Mouse (Mus musculus) lung, postnatal 14 days (tissue): ENCODE measurements at regions not wholly inside any gene's neighbourhood (a gene's known extent, or its start where the extent isn't known, plus 50 kb on each side); places are given as distances from the start of the nearest gene placed in this dataset.
A peak's percentile ranks its signal among the peaks of the same experiment; 100 is the strongest.

Source experiments
- DNase-seq: peaks from one replicate; pipeline ENCODE4 v3.0.0; 2021

DNA sequence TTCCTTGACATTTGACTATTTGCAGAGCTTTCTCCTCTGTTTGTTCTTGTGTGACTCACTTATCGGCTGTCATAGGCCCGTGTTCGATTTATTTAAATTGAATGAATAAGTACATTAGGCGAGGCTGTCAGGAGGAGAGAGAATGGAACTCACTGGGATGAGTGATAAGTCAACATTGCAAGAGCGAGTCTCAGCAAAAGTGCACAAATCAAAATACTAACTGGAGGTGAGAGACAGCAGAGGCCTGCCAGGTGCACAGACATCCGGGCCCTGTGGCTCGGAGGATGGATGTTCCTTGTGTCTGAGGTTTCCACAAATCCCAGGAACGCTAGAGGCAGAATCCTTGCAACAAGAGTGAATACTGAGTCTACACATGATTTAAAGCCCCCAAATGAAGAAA lies 410.6 kb downstream of the Gm45692 start:
- DNase-seq = no peak

DNA sequence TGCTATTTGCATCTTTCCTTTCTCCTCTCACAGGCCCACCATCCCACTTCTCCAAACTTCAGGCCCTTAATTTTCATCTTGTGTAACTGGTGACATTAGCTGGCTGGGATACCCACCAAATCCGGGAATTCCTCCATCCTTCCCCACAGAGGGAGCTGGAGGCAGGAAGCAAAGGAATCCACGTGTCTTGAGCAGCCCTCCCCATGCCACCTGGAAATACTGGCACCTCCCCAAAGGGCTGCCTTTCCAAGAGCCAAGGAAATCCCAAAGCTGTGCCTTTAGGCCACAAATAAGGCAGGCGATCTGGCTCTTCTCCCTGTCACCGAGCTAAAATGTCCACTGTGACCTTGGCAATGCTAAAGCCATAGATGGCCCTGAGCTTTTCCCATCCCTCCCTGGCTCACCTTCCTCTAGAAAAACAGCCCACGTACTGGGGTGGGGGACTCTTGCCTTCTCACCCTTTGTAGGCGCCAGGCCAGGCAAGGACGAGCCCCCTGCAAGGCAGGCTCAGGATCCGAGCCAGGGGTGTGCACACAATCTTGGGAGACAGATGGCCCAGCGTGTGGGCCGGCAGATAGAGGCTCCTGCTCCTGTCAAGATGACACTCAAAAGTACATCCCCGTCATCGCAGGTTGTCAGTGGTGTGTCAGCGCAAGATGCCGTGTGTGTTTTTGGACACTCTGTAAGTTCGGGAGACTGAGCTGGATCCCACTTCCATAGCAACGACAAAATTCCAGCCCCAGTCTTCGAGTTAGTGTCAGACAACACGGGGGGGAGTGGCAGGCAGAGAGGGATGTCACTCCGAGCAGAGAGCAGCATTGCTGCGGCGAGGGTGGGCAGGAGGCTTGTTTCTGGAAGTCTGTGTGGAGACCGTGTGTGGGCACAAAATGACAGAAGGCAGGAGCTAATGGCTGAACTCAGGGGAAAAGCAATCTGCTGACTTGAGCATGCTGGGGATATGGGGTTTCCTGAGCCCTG lies 414.4 kb downstream of the Gm45692 start:
- DNase-seq = no peak

DNA sequence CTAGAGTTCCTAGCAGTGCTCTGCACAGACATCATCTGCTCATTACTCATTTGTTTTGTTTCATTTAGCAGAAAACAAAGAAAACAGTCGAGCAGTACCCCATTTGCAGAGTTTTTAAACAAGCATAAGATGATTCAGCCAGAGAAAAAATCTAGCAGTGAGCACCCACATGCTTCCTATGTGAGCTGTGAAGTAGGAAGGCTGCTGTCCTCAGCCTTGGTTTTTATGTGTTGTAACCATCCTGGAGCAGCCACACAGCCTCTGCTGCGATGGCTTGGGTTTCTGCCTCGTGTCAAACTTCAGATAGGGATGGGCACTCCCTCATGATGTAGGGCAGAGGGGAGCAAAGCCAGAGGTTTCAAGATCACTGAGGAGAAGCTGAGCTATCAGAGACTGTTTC lies 416.5 kb downstream of the Gm45692 start:
- no peak for DNase-seq

DNA sequence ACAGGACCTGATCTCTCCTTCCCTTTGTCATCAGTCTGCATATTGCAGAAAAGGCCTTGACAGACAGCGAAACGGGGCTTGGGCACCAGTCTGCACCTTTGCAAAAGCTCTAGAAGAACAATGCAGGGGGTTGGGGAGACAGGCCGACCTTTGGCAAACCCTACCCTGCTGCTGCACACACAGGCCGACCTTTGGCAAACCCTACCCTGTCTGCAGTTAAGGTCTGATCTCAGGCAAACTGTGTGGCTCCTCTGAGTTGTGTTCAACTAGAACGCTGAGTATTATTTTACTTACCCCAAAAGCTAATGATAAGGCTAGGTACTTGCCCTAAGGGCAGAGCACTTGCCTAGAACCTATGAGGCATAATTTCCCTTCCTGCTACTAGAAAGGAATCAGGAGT lies 423.4 kb upstream of the Zfp703 start:
- no peak for DNase-seq

DNA sequence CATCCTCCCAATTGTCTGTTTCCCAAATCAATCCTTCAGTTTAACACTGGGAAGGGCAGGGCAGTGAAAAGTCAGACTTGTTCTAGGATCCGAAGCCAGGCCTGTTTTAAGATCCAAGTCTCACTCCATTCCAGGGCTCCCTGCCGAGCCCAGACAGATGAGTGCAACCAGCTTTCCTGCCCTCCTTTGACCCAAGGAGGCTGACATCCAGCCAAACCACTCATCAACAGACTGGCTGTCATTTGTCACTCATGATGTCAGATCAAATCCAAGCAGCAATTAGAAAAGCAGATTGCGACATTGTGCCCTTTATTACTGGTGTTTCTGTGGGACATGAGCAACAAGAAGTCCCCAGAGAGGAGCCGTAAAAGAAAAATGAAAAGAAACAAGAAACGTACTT lies 417.9 kb upstream of the Zfp703 start:
- peak; percentile 68 for DNase-seq

DNA sequence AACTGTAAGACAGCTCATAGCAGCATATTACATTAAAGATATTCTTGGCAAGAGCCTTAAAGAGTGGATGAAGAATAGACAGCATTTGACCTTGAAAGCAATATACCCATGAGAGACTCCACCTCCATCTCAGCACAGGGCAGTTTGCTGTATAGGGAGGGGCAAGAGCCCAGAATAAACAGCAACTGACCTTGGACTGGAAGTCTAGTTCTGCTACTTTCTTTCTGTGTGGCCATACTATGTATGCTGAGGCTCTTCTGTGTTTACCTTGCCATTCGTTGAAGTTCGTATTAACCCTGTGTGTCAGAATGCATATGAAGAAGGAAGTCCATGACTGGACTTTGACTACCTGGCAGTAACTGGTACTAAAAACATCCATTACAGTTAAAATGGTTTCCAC lies 414.0 kb upstream of the Zfp703 start:
- no peak for DNase-seq

DNA sequence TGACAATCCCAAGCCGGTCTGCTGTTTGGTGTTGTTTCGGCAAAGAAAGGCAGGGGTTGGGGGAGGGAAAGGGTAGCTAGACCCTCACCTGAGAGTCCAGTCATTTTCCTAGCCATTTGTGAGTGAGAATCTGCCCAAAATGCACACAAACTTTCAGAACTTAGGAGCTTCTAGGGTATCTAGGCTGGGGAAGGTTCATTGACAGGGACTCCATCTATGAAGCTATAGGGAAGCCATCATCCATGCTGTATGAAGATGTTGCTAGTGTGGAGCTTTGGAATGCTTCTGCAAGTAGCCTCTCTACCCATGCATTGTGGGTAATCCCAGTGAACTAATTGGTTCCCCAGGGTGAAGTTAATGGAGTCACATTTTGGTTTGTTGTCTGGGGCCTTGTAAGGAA lies 412.9 kb upstream of the Zfp703 start:
- DNase-seq = no peak

DNA sequence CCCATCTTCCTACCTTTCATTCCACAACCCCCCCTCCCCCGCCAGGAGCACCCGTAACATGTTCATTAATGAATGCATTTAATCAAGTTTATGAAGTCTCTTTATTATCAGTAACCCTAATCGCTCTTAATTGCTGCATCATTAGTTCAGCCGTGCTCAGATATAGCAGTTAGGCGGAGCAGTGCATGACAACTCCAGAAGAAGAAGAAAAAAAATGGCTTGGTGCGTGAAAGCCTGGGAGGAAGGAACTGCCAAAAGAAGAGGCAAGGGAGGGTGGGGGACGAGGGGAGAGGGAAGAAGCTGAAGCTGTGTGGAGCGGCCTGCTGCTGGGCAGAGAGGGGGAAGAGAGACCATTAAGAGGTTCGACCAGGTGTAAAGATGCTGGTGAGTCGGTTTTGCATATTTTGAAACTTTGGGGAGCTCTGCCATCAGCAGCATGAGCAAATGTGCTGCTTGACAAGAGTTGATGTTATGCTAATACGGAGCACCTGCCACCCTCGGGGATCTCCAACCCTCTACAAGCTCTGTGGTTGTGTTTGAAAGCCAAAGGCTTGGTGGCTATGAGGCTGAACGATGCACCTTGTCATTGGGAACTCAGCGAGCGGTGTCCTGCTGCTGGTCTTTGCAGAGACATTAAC lies 408.6 kb upstream of the Zfp703 start:
- no peak for DNase-seq

DNA sequence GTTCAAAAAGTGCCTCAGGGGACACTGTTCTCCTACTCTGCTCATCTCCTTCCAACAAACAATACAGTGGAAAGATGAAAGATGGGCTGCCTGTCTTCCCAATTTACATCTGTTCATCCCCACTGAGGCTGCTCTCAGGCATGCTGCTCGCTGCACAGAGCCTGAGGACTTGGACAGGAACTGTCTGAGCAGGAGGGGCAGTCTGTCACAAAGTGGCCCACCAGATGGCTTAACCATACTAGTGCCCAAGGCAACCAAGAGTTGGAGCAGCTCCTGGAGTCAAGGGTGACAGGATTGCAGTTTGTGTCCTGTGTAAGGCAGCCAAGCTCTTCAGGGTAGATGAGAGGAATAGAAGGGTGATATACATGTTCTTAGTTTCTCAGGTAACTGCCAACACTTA lies 388.3 kb upstream of the Zfp703 start:
- DNase-seq = no peak

DNA sequence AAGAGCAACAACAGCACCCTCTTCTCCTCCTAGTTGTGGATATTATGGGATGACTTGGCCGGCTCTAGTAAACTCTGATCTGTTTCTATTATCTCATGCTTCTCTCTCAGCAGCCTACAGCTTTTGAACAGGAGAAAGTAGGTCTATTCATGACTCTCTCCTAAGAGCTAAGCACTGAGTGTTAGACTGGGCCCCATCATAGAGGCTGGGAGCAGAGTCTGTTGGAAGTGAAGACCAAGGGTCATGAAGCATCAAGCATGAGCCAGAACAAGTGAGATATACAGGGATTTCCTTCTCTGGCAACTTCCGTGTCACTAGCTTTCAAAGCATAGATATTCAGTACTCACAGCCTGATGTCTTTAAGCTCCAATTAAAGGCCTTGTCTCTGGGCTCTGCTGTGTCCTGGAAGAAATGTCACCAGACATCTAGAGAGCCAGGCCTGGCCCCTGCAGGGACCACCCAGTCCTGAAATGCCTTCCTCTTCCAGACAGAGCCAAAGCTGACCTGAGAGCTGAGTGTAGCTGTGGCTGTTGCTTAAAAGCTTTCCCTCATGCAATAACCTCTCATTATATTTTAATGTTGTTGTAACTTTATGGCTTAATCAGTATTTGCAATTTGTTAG lies 386.4 kb upstream of the Zfp703 start:
- no peak for DNase-seq

DNA sequence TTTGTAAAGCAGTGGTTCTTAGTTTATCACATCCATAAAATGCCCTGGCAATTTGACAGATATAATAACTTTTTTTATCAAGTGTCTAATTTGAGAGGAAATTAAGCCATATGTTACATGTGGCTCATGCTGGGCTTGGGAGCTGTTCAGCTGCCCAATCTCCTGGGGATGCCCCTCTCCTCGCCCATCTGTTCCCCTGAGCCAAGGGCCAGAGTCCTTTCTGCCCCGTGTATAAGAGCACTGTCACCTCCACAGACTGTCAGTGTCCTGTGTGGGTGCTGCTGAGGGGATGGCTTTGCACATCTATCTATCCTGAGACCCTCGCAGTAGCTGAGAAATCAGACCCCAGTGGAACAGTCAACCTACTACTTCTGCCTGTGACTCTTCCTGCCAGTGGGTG lies 385.9 kb upstream of the Zfp703 start:
- DNase-seq = no peak

DNA sequence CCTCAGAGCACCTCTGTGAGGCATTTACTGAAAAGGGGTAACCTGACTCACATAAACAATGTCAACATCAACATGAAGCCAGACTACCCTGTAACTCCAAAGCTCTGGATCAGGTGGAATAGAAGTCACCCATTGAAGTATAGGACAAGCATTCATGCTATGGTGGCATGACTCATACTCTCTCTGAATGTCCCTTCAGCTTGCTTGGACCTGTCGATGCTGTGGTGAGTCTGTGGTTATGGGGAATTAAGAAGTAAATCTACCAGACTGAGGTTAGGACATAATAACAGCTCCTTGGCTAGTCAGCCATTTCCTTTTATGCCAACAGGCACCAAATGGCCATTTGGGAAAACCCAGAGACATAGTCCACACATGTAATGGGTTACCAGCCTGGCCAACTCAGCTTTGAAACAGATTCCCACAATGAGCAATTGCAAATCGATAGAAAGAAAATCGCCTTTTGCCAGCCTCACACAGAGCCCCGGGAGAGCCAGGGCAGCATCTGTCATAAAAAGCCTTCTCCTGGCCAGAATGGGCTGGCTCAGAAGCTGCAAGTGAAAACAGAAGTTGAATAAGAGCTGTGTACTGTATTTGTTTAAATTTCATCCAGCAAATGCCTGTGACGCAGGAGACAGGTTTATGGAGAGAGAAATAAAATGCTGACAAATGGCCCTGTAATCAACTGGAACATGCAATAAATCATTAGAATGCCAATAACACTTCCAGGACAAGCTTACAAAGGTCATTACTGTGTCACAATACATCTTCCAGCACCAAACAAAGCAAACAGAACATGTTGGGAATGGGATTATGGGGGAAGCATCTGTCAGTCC lies 383.4 kb upstream of the Zfp703 start:
- DNase-seq = no peak

DNA sequence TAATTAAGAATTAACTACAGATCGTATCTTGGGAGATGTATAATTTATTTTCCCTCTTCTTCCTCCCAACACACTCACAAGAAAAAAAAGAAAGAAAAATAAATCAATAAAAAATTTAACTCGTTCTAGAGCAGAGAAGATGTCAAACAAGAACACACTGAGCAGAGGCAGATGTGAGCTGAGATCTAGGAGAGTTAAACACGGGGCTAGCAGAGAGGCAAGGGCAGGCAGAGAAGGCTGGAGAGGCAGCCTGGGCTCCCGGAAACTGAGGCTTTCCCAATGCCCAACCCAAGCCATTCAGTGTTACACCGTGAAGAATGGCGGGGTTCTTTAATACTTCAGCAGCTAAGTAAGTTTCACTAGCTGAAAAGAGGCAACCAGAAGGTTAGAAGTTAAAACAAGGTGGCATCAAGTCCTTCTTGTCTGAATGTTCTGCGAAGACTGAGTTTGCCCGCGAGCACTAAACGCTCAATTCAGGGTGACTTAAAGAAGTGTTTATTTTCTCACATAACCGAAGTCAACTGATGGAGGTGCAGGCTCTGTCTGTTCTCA lies 382.7 kb upstream of the Zfp703 start:
- no peak for DNase-seq

DNA sequence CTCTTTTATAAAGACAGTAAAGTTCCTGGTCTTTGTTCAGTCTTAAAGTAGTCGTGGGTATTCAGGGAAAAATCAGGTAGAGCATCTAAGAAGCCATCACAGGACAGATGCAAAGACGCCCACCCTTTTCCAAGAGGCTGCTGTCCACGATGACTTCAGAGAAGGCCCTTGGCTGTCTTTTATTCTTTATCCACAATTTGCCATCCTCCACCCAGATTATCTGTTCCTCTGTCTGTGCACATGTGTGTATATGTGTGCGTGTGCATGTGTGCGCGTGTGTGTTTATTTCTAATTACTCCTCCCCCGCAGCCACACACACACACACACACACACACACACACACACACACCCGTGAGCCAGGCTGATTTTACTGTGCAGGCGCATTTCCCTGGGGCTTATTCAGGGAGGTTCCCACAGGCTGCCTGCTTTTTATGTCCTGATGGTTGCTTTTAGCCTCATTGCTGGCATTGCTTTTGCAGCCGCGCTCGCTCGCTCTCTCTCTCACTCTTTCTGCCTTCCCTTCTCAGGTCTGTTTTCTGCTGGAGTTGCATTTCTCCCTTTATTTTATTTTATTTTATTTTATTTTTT lies 381.6 kb upstream of the Zfp703 start:
- DNase-seq = no peak

DNA sequence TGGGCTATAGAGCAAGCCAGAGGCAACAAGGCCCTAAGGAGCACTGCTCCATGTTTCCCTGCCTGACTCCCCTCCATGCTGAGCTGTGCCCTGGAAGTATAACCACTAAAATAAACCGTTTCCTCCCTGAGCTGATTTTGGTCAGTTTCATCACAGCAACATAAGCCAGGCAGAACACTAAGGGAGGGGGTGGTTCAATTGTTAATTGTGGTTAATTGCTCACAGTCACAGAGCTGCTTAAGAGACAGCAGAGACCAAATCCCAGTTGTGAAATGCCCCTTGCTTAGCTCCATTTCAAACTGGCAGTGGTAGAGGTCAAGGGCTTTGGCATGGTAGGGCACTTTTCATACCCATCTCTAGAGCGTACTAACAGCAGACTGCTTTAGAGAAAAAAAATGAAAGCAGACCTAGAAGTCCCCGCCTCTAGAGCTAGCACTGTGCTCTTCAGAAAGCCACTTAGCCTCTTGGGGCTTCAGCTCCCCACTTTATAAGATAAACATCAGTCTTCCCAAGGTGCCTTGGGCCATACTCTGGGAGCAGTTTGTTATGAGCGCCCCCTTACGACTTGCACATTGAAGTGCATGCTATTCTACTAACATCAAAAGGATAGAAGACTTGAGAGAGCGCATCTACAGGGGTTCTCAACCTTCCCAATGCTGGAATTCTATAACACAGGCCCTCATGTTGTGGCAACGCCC lies 380.3 kb upstream of the Zfp703 start:
- peak; percentile 12 for DNase-seq

DNA sequence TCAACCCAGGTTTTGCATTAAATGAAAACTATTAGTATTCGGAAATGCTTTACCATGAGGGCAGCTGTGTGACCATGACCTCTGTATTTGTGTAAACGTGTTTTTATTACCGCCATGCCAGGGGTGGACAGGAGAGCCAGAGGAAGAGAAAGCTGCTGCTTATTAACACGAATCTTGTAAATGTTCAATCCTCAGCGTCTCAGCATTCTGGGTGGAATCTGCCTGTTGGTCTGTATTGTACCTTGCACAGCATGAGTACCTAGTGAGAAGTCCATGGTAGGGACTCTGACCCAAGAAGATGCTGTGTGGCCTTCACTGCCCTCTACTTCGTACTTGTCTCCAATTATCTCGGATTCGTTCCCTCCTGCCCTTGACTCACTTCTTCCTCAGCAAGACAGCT lies 378.6 kb upstream of the Zfp703 start:
- no peak for DNase-seq

DNA sequence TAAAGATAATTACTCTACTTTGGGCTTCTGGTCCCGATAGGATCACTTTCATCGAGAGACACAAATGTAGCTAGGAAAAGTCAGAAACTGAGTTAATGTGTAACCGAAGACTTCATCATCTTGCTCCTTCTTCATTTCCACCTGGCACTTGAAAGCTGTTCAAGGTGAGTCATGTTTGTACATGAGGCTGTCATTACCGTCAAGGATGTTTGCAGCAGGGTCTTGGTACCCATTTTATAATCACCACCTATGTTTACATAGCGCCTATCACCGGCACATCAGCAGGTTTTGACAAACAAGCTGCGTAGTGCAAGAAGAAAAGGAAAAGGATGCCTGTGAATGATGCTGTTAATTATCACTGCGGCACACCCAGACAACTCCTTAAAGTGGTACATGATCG lies 377.0 kb upstream of the Zfp703 start:
- DNase-seq = no peak

DNA sequence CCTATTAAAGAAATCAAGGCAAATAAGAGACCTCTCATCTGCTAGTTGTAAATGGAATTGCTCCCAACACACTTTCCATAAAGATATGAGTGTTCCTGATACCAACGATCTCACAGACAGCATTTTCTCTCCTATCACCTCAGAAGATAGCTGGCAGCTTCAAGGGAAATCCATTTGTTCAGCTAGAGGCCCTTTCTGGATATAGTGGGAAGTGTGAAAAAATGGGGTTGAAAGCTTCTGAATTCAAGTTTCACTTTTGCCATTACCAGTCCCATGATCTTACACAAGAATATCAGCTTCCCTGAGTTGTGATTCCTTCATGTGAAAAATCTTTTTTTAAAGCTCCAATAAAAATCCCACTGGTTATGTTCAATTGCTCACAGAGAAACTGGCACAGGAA lies 369.1 kb upstream of the Zfp703 start:
- DNase-seq = no peak

DNA sequence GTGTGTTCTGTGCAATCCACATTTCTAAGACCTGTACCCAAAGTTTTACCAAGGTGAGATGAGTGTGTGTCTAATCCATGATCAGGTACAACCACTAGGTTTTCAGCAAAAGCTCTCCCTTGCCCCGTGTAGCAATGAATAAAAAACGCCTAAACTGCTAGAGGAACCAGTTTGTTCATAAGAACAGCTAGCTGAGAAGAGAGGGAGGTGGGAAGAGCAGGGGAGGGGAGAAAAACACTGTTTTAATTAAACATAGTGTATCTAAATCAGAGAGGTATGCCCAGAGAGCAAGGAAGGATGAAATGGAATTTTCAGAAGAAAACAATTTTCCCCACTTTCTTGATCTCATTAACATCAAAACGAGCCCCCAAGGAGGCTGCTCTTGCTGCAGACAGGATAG lies 368.5 kb upstream of the Zfp703 start:
- no peak for DNase-seq

DNA sequence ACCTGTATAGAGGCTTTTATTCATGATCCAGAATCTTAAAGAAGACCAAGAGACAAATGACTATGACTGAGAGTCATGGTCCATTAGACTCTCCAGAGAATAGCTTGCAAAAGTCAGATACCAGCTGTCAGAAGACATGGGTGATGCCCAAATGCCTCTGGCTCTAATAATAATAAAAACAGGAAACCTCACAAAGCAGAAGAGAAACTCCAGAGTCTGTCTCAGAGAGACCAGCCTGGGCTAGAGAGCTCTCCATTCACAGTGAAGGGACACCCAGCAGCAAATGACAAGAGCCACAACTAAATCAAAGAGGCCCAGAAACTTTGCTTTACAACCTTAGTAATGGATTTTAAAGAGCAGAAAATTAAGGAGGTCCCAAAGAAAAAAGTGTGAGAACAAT lies 365.0 kb upstream of the Zfp703 start:
- no peak for DNase-seq

DNA sequence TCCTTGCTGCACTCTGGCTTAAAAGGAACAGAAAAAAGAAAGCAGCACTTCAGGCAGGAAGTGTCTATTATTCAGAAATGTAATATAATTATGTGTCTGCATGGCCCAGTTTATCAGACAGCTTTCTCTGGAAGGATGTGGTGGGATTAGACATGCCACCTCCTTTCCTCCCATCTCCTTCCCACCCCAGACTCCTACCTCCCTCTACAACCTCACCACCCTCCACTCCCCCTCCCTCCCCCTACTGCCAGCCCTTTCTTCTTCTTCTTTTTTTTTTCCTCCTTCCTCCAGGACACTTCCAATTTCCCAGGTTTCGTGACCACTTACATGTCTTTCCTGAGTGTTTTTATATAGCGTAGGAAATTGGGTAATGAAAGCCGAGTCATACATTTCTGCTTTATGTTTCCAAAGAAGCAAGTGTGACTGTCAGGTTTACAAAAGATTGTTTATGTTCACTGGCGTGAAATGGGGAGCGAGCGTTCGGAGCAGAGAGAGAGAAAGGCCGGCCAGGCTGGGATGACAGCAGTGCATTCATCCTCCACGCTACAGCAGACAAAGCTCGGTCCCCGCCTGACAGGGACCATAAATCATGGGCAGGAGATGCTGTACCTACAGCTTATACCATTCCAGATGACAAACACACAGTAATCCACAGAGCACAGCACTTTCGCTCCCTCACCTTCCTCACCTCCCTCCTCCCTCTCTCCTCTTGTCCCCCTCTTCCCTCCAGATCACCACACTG lies 354.6 kb upstream of the Zfp703 start:
- DNase-seq = no peak
